Mouse (Mus musculus): Measurements from ENCODE around the gene Crabp1.

GRCm38 (mm10) chr9:54726315-54726714 lies 38.2 kb upstream of the Crabp1 start:
- TF ChIP-seq CTCF (IDR thresholded peaks at IDR 0.05; ENCODE audit: low read depth, low read length) (no peak), GATA1 (IDR thresholded peaks at IDR 0.05; ENCODE audit: borderline replicate concordance, low read length) (no peak), GATA2 (IDR thresholded peaks at IDR 0.05; ENCODE audit: borderline replicate concordance, low read depth, low read length) (no peak), TAL1 (conservative IDR thresholded peaks at IDR 0.05; ENCODE audit: low read depth, low read length) (no peak), POLR2AphosphoS5 (IDR thresholded peaks at IDR 0.05; ENCODE audit: insufficient replicate concordance, low read depth, low read length) (no peak)

Measured in G1E (cell line).